Mouse (Mus musculus) bone marrow macrophage, adult 2 months (primary cell): ENCODE measurements at regions not wholly inside any gene's neighbourhood (a gene's known extent, or its start where the extent isn't known, plus 50 kb on each side); places are given as distances from the start of the nearest gene placed in this dataset.

Experiments used
- H3K27ac ChIP-seq: 2 replicates; pipeline ENCODE4 v1.5.1; 2012; ENCODE audit warnings: low read depth, low read length; ENCODE audit not compliant: insufficient read depth
- H3K4me1 ChIP-seq: 2 replicates; pipeline ENCODE4 v1.6.1; 2012; ENCODE audit warnings: low read length; ENCODE audit not compliant: control insufficient read depth, insufficient read depth
- H3K4me3 ChIP-seq: 2 replicates; pipeline ENCODE4 v1.5.1; 2012; ENCODE audit warnings: mild to moderate bottlenecking, low read length, moderate library complexity; ENCODE audit not compliant: insufficient read depth
- CTCF ChIP-seq: IDR thresholded peaks from 2 replicates; pipeline ENCODE4 v1.5.1; 2012; ENCODE audit warnings: low read depth, mild to moderate bottlenecking, low read length, moderate library complexity
- POLR2A ChIP-seq: IDR thresholded peaks from 2 replicates; pipeline ENCODE4 v1.6.1; 2012; ENCODE audit warnings: mild to moderate bottlenecking, low read depth, low read length, borderline replicate concordance

GRCm38 (mm10) chr4:87455863-87456578 is 225.7 kb upstream of the Slc24a2 start:
- H3K4me3 ChIP-seq = no peak overlapping the region
- H3K4me1 ChIP-seq = no peaks in the 10 kb centered on the region
- H3K27ac ChIP-seq = no peak overlapping the region
- TF ChIP-seq CTCF = no peak
- TF ChIP-seq POLR2A = no peak

- H3K4me1 ChIP-seq = no peaks in the 10 kb centered on the region
- TF ChIP-seq CTCF (no peak), POLR2A (no peak)
These were observed 221.8 kb upstream of the Slc24a2 start for GRCm38 (mm10) chr4:87452122-87452521.

GRCm38 (mm10) chr4:87451251-87451650 is 221.0 kb upstream of the Slc24a2 start:
- no peaks in the 10 kb centered on the region for H3K4me1 ChIP-seq
- no peak overlapping the region for H3K27ac ChIP-seq
- no peak overlapping the region for H3K4me3 ChIP-seq
- TF ChIP-seq POLR2A (no peak), CTCF (no peak)

More at GRCm38 (mm10) chr4:87452122-87452521, 221.8 kb upstream of the Slc24a2 start:
- H3K4me3 ChIP-seq = no peak overlapping the region
- no peak overlapping the region for H3K27ac ChIP-seq

- TF ChIP-seq POLR2A (no peak), CTCF (no peak)
- H3K4me3 ChIP-seq = no peak overlapping the region
- no peaks in the 10 kb centered on the region for H3K4me1 ChIP-seq
These were observed 218.1 kb upstream of the Slc24a2 start for GRCm38 (mm10) chr4:87448338-87448737.

GRCm38 (mm10) chr4:87446856-87447255 is 216.6 kb upstream of the Slc24a2 start:
- no peak overlapping the region for H3K4me3 ChIP-seq
- H3K27ac ChIP-seq = no peak overlapping the region
- no peaks in the 10 kb centered on the region for H3K4me1 ChIP-seq
- TF ChIP-seq POLR2A (no peak), CTCF (no peak)

More at GRCm38 (mm10) chr4:87448338-87448737, 218.1 kb upstream of the Slc24a2 start:
- no peak overlapping the region for H3K27ac ChIP-seq

- no peak overlapping the region for H3K4me3 ChIP-seq
- H3K27ac ChIP-seq = no peak overlapping the region
- TF ChIP-seq CTCF (no peak), POLR2A (no peak)
- no peaks in the 10 kb centered on the region for H3K4me1 ChIP-seq
These were observed 203.9 kb upstream of the Slc24a2 start for GRCm38 (mm10) chr4:87434136-87434535.

GRCm38 (mm10) chr4:87428374-87428773 is 198.1 kb upstream of the Slc24a2 start:
- no peaks in the 10 kb centered on the region for H3K4me1 ChIP-seq
- no peak for TF ChIP-seq CTCF
- no peak for TF ChIP-seq POLR2A

GRCm38 (mm10) chr4:87424066-87424465 is 193.8 kb upstream of the Slc24a2 start:
- H3K4me1 ChIP-seq = no peaks in the 10 kb centered on the region
- H3K4me3 ChIP-seq = no peak overlapping the region
- no peak for TF ChIP-seq POLR2A
- TF ChIP-seq CTCF = no peak
- H3K27ac ChIP-seq = no peak overlapping the region

More at GRCm38 (mm10) chr4:87428374-87428773, 198.1 kb upstream of the Slc24a2 start:
- H3K27ac ChIP-seq = no peak overlapping the region
- no peak overlapping the region for H3K4me3 ChIP-seq

GRCm38 (mm10) chr4:87422588-87422987 is 192.3 kb upstream of the Slc24a2 start:
- H3K4me3 ChIP-seq = no peak overlapping the region

GRCm38 (mm10) chr4:87403354-87403753 is 173.1 kb upstream of the Slc24a2 start:
- TF ChIP-seq CTCF (no peak), POLR2A (no peak)
- H3K4me1 ChIP-seq = no peaks in the 10 kb centered on the region
- no peak overlapping the region for H3K27ac ChIP-seq
- no peak overlapping the region for H3K4me3 ChIP-seq

More at GRCm38 (mm10) chr4:87422588-87422987, 192.3 kb upstream of the Slc24a2 start:
- TF ChIP-seq POLR2A = no peak
- TF ChIP-seq CTCF = no peak
- Histone ChIP-seq H3K4me1 (no peaks in the 10 kb centered on the region), H3K27ac (no peak overlapping the region)
